Mouse (Mus musculus): ENCODE data around the gene Pdlim3. TPM values are rescaled to one million over a fixed set of nuclear protein-coding genes. Genes with fewer than 3 reads are reported as not detected.
A peak's percentile ranks its signal among the peaks of the same experiment; 100 is the strongest.
"Not testable (repeated sequence)": the region's sequence is repeated elsewhere in the genome, so short reads cannot be mapped to it uniquely, and the experiment has no call there.

The Pdlim3 gene
- polyA plus RNA-seq (2012; ENCODE audit: insufficient read depth, insufficient read length, missing spikeins): 3.8 and 8.6 TPM in 2 replicates

- Histone ChIP-seq H3K4me1 (ENCODE audit: control insufficient read depth, insufficient read depth, insufficient read length, low read length) (no peaks in the 10 kb centered on the region), H3K4me3 (ENCODE audit: insufficient read depth, low read depth, low read length) (peak within 1 kb of the TSS; percentile 46), H3K27ac (replicated peaks; ENCODE audit: low read depth, low read length) (no peak within 1 kb of the TSS)
Measured at GRCm38 (mm10) chr8:45885202-45885685, at the start of gene Pdlim3. Gene Pdlim3 (plus strand): TSS chr8:45885461.

DNA sequence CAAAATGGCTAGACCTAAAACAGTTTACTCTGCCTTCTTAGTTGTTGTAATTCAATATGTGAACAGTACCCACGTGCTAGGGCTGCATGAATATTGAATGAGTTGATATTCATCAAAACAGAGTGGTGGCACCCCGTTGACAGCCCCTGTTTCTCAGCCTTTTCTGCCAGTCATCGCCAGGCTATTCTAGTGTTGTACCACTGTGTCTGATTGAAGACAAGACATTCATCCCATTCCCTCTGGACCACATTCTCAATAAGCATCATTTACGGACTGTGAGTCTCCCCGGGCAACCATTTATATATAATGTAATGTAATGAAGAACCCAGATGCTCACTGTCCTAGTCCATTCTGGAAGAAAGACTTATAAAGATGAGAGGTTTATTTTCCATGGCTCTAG lies 42.0 kb upstream of the Pdlim3 start:
- H3K4me1 ChIP-seq (ENCODE audit: control insufficient read depth, insufficient read depth, insufficient read length, low read length): no peaks in the 10 kb centered on the region
- no peak overlapping the region for H3K27ac ChIP-seq (replicated peaks; ENCODE audit: low read depth, low read length)
- no peak overlapping the region for H3K4me3 ChIP-seq (ENCODE audit: insufficient read depth, low read depth, low read length)

DNA sequence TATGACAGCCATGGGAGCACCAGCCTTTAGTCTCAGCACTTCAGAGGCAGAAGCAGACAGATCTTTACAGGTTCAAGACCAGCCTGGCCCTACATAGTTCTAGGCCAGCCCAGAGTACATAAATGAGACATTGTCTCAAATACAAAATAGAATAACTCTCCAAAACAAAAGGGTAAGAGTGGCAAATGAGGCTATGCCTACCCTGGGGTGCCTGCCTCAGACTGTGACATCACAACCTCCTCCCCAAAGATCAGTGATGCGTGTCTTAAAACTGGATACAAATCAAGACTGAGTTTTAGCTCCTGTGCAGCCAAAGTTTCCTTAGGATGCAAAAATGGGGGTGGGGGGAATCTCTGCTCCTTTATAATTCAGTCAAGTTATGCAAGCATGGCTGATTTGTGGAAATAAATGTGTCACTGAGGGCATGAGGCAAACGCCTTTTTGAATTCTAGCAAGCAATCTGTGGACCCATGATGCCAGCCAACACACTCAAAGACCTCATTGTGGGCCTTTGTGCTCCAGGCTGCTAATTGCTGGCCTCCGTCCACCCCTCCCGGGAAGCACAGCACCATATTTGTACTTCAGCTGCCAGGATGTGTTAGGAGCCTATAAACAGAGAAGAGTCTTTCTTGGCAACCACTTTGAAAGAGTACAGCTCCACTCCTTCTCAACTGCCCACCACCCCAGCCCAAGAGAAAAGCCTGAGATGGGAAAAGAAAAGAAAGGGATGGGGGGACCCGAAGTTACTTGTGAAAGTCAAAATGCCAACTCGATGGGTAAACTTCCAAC lies 41.0 kb upstream of the Pdlim3 start:
- Histone ChIP-seq H3K27ac (replicated peaks; ENCODE audit: low read depth, low read length) (no peak overlapping the region), H3K4me3 (ENCODE audit: insufficient read depth, low read depth, low read length) (no peak overlapping the region)

DNA sequence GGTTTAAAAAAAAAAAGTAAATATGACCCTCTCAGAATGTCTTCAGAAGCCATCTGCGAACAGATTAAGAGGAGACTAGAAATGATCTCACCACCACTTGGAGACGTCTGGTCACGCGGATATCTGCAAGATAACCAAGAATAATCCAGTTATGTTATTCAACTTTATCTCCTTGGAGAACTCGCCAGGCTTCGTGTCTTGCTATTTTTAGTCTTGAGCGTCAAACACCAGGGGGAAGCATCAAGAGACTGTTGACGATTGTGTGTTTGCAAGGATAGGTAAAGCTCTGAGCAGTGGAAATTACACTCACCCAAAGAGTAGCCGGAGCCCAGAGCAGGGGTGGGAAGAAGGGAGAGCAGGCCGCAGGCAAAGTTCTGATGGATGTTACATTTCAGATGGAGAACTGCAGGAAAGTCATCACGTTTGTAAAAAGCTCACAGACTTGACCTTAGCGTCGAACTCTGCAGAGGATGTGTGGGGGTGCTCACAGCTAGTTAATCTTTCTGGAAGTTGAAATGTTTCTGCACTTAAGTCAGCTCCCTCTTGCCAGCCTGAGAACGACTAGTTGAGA lies 40.3 kb upstream of the Pdlim3 start:
- Histone ChIP-seq H3K27ac (replicated peaks; ENCODE audit: low read depth, low read length) (no peak overlapping the region), H3K4me3 (ENCODE audit: insufficient read depth, low read depth, low read length) (no peak overlapping the region), H3K4me1 (ENCODE audit: control insufficient read depth, insufficient read depth, insufficient read length, low read length) (no peaks in the 10 kb centered on the region)

More for the DNA sequence above, 41.0 kb upstream of the Pdlim3 start:
- H3K4me1 ChIP-seq (ENCODE audit: control insufficient read depth, insufficient read depth, insufficient read length, low read length): no peaks in the 10 kb centered on the region

DNA sequence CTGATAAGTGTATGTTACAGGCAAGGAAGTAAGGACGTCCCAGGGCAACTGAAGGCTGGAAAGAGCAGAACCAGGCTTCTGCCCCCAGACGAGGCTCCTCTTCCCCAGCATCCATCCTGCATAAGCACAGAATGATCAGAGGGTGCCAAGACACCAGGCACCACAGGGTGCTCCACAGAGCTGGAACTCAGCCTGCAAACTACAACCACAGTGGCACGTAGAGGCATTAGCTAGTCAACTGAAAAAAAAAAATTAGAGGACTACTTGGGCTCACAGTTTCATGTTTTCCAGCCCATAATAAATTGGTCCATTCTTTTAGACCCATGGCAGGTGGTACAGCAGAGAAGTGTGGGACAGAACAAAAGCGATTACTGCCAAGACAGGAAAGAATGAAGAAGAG lies 39.4 kb upstream of the Pdlim3 start:
- H3K4me1 ChIP-seq (ENCODE audit: control insufficient read depth, insufficient read depth, insufficient read length, low read length): no peaks in the 10 kb centered on the region
- H3K27ac ChIP-seq (replicated peaks; ENCODE audit: low read depth, low read length): no peak overlapping the region
- no peak overlapping the region for H3K4me3 ChIP-seq (ENCODE audit: insufficient read depth, low read depth, low read length)

- no peaks in the 10 kb centered on the region for H3K4me1 ChIP-seq (ENCODE audit: control insufficient read depth, insufficient read depth, insufficient read length, low read length)
- no peak overlapping the region for H3K27ac ChIP-seq (replicated peaks; ENCODE audit: low read depth, low read length)
- H3K4me3 ChIP-seq (ENCODE audit: insufficient read depth, low read depth, low read length): no peak overlapping the region
Measured at GRCm38 (mm10) chr8:45855118-45855517, 30.1 kb upstream of the Pdlim3 start.

DNA sequence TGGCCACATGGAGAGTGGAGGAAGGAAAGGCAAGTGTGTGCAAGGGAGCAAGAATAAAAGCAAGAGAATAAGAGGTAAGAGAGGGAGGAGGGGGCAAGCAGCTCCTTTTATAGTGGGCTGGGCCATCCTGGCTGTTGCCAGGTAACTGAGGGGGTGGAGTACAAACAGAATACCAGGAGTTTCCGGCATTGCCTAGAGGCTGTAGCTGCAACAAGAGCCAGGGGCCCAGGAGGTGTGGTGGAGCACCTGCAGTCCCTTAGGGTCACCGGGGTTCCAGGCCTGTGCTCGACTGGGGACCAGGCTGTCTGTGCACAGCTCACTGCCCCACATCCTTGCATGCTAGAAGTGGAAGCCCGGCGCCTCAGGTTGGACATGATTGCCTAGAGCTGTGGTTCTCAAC lies 27.5 kb upstream of the Pdlim3 start:
- H3K4me1 ChIP-seq (ENCODE audit: control insufficient read depth, insufficient read depth, insufficient read length, low read length): no peaks in the 10 kb centered on the region
- H3K27ac ChIP-seq (replicated peaks; ENCODE audit: low read depth, low read length): no peak overlapping the region
- no peak overlapping the region for H3K4me3 ChIP-seq (ENCODE audit: insufficient read depth, low read depth, low read length)

DNA sequence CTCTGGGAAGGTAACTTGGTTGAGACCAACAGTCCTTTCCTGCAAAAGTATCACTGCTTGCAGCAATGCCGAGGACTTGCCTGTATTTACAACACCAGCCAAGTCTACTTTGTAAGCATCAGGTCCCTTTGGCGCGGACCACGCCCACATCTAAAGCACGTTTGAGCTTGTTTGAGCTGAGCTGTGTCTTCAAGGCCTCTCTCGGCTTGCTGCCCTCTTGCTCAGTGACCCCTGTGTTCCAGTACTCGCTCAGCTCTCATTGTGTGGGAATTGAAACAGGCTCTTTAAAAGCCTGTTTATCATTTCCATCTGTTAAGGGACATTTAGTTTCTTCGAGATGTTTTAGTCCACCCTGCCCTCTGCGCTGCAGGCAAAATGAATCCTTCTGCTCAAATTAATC lies 26.9 kb upstream of the Pdlim3 start:
- H3K4me3 ChIP-seq (ENCODE audit: insufficient read depth, low read depth, low read length): no peak overlapping the region
- no peaks in the 10 kb centered on the region for H3K4me1 ChIP-seq (ENCODE audit: control insufficient read depth, insufficient read depth, insufficient read length, low read length)
- H3K27ac ChIP-seq (replicated peaks; ENCODE audit: low read depth, low read length): no peak overlapping the region

GRCm38 (mm10) chr8:45871587-45871986 lies 13.7 kb upstream of the Pdlim3 start:
- not testable (repeated sequence) for H3K4me3 ChIP-seq (ENCODE audit: insufficient read depth, low read depth, low read length); H3K4me1 ChIP-seq (ENCODE audit: control insufficient read depth, insufficient read depth, insufficient read length, low read length); H3K27ac ChIP-seq (replicated peaks; ENCODE audit: low read depth, low read length)

DNA sequence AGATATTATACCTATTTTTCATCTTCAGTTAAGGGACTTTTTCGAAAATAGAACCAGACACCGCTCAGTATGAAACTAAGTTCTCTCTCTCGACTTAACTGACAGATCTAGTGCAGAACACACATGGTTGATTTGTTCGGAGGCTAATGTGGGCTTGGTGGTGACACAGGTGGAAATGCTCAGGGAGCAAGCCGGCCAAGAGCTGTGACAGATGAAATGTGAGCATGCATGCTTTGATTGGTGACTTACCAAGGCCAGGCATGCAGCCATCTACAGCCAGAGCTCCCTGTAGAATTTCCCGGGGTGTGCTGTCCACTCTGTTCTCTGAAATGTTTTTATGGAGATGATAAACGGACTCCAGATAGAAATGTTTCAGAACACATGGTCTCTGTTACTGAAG lies 13.2 kb upstream of the Pdlim3 start:
- Histone ChIP-seq H3K4me3 (ENCODE audit: insufficient read depth, low read depth, low read length) (no peak overlapping the region), H3K27ac (replicated peaks; ENCODE audit: low read depth, low read length) (no peak overlapping the region)

GRCm38 (mm10) chr8:45874945-45875626 lies 10.2 kb upstream of the Pdlim3 start:
- peak overlapping the region; percentile 97 for H3K27ac ChIP-seq (replicated peaks; ENCODE audit: low read depth, low read length)
- no peak overlapping the region for H3K4me3 ChIP-seq (ENCODE audit: insufficient read depth, low read depth, low read length)

More for the DNA sequence above, 13.2 kb upstream of the Pdlim3 start:
- H3K4me1 ChIP-seq (ENCODE audit: control insufficient read depth, insufficient read depth, insufficient read length, low read length): peaks cover 4% of the 10 kb centered on the region; the same call in 1 of the 2 replicates

DNA sequence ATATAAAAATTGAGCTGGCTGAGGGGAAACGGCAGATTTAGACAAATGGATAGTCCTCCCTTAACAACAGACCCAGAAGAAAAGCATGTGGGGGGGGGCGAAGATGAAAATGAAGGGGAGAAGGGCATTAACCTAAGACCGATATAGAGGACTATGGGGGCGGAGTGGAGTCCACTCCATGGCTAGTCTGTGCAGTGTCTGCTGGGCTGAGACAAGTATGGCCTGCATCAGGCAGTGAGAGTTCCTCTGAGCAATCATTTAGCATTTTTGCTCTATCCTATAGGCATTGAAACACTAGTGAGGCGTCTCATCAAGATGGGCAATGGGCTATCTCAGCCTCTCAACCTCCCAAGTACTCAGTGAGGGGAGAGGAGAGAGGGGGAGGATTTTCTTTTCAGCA lies 8.9 kb upstream of the Pdlim3 start:
- no peak overlapping the region for H3K4me3 ChIP-seq (ENCODE audit: insufficient read depth, low read depth, low read length)
- peaks cover 4% of the 10 kb centered on the region; the same call in 1 of the 2 replicates for H3K4me1 ChIP-seq (ENCODE audit: control insufficient read depth, insufficient read depth, insufficient read length, low read length)
- H3K27ac ChIP-seq (replicated peaks; ENCODE audit: low read depth, low read length): no peak overlapping the region

More at GRCm38 (mm10) chr8:45874945-45875626, 10.2 kb upstream of the Pdlim3 start:
- H3K4me1 ChIP-seq (ENCODE audit: control insufficient read depth, insufficient read depth, insufficient read length, low read length): peaks cover 4% of the 10 kb centered on the region; the same call in 1 of the 2 replicates

GRCm38 (mm10) chr8:45877680-45878079 lies 7.6 kb upstream of the Pdlim3 start:
- Histone ChIP-seq H3K4me1 (ENCODE audit: control insufficient read depth, insufficient read depth, insufficient read length, low read length) (peaks cover 2% of the 10 kb centered on the region; the same call in 1 of the 2 replicates), H3K4me3 (ENCODE audit: insufficient read depth, low read depth, low read length) (no peak overlapping the region), H3K27ac (replicated peaks; ENCODE audit: low read depth, low read length) (no peak overlapping the region)

DNA sequence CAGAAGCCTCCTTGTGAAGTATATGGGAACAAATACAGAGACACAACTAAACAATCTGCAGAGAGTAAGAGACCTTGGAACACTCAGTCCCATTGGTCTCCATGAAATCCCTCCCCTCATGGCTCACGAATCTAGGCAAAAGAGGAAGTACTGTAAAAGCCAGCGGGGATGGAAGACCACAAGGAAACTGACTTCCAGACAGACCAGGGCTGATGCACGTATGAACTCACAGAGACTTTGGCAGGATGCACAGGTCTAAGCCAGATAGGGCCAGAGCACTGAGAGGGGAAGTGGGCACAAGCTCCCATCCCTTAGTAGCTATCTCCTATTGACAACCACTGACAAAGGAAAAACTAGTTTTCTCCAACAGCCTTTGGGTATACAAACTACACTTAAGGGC lies 4.8 kb upstream of the Pdlim3 start:
- no peak overlapping the region for H3K27ac ChIP-seq (replicated peaks; ENCODE audit: low read depth, low read length)
- H3K4me3 ChIP-seq (ENCODE audit: insufficient read depth, low read depth, low read length): no peak overlapping the region
- H3K4me1 ChIP-seq (ENCODE audit: control insufficient read depth, insufficient read depth, insufficient read length, low read length): no peaks in the 10 kb centered on the region; the same call in 1 of the 2 replicates

DNA sequence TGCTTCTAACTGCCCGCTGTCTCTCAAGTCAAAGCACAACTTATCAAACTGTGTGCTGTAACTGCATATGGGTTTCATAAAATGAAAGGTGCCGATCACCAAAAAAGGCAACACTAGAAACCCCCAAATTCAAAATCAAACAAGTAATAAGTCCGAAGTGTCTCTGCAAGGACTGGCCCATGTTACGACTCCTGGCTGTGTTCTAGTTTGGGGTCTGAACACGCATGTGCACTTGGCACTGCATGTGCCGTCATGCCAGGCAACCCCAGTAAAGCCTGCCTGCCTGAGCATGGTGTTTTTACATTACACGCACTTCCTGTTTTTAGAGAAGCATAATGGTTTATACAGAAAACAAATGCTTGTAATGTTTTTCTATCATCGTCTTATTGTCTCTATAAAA lies 3.5 kb upstream of the Pdlim3 start:
- H3K4me1 ChIP-seq (ENCODE audit: control insufficient read depth, insufficient read depth, insufficient read length, low read length): no peaks in the 10 kb centered on the region
- H3K27ac ChIP-seq (replicated peaks; ENCODE audit: low read depth, low read length): no peak overlapping the region
- no peak overlapping the region for H3K4me3 ChIP-seq (ENCODE audit: insufficient read depth, low read depth, low read length)
